Comparison of ENCODE assay signal across 9 mouse cellular contexts in the genomic region with DNA sequence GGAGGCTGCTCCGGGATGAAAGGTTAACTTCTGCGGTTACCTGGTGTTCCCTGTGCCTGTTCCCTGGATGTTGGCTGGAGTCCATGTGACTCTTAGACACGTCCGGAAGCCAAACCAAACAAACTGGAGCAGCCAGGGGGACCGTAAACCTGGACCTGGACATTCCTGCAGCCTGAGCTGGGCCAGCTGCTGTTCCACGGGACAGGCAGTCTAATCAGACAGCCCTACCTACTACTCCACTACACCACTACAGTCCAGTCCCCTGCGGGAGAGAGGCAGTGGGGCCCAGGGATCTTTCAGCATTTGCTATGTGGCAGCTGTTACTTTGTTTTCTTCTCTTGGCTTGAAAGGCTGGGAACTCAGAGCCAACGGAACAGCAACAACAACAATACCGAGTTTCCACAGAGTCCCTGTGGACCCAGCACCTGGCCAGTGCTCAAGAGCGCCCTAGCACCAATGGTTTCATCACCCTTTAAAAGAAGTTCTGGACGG. TPM values are rescaled to one million over a fixed set of nuclear protein-coding genes. Genes with fewer than 3 reads are reported as not detected.
DNase-seq lines count a peak whose midpoint lies in the region; ATAC-seq and TF ChIP-seq lines count a peak whose summit lies in the region.
"Had no signal": no experiment of that assay in that cellular context is flagged by ENCODE, and none has a peak within 500 bp of the region (broad histone marks: within the 10 kb centered on the region; RNA-seq: fewer than 3 reads in every experiment).

No protein-coding gene starts in this region.

- peak overlapping the region; percentile 58 for H3K27ac ChIP-seq in kidney, embryonic 15.5 days
- H3K27ac ChIP-seq: midbrain, embryonic 12.5 days had no signal

- H3K36me3 ChIP-seq in kidney, embryonic 15.5 days, result no peaks in the 10 kb centered on the region
- H3K36me3 ChIP-seq: midbrain, embryonic 12.5 days had no signal

- H3K9ac ChIP-seq in kidney, embryonic 15.5 days, result no peak overlapping the region
- H3K9ac ChIP-seq: midbrain, embryonic 12.5 days had no signal

- no peak overlapping the region for H3K4me2 ChIP-seq in kidney, embryonic 15.5 days
- H3K4me2 ChIP-seq: midbrain, embryonic 12.5 days had no signal

- no peaks in the 10 kb centered on the region for H3K9me3 ChIP-seq in kidney, embryonic 15.5 days (replicated peaks)
- H3K9me3 ChIP-seq: midbrain, embryonic 12.5 days had no signal

- DNase-seq in brain, embryonic 14.5 days (ENCODE audit: low read depth), result peak; percentile 20
- DNase-seq in heart, adult 11 months, result peak; percentile 99
- DNase-seq in lung, postnatal 10 days, result peak; percentile 77
- DNase-seq in cerebellum, postnatal 14 days, result no peak
- no peak for DNase-seq in cerebellum, adult 9-10 months

- no peak for TF ChIP-seq POLR2A in brain, embryonic 14.5 days (IDR thresholded peaks at IDR 0.05; ENCODE audit: borderline replicate concordance, extremely low read depth, insufficient read depth, insufficient read length, poor library complexity, severe bottlenecking)

- WGBS in kidney, embryonic 15.5 days, result 30% methylated on average over 11 of the region's 11 CpGs

- TF ChIP-seq CTCF in brain, embryonic 14.5 days (IDR thresholded peaks at IDR 0.05; ENCODE audit: borderline replicate concordance, extremely low read depth, insufficient read depth, insufficient read length), result no peak

- H3K4me1 ChIP-seq in kidney, embryonic 15.5 days, result peaks cover 9% of the 10 kb centered on the region
- H3K4me1 ChIP-seq: midbrain, embryonic 12.5 days had no signal

- H3K27me3 ChIP-seq in kidney, embryonic 15.5 days, result peaks cover 3% of the 10 kb centered on the region; the same call in 1 of the 2 replicates
- H3K27me3 ChIP-seq: midbrain, embryonic 12.5 days had no signal

- ATAC-seq in kidney, embryonic 15.5 days (replicated peaks; ENCODE audit: low FRiP score), result peak; percentile 93
- no peak for ATAC-seq in erythroid progenitor cell, adult 5-6 weeks (replicated peaks; ENCODE audit: low FRiP score, poor library complexity, severe bottlenecking)
- ATAC-seq in frontal cortex, adult (ENCODE audit: low TSS enrichment), result no peak

- no peak overlapping the region for H3K4me3 ChIP-seq in kidney, embryonic 15.5 days (replicated peaks)
- H3K4me3 ChIP-seq: midbrain, embryonic 12.5 days had no signal

RNA-seq across cellular contexts. Expression of gene Herpud1, which starts 8.5 kb away (rescaled TPM):
- polyA plus RNA-seq in brain, embryonic 14.5 days (2012; rRNA removed), result 56.0 and 69.9 TPM in 2 replicates
- polyA plus RNA-seq in kidney, embryonic 15.5 days (2015; fragmentation: Nextera tagmentation; extraction: Ambion mirVana), result 66.7 and 70.0 TPM in 2 replicates
- total RNA-seq in erythroid progenitor cell, adult 5-6 weeks (2015; ENCODE audit: low replicate concordance), result 54.1 and 64.2 TPM in 2 replicates
- total RNA-seq in erythroid progenitor cell, adult 5-6 weeks (2017; ENCODE audit: low replicate concordance), result 27.3 and 59.2 TPM in 2 replicates

RNA-seq across cellular contexts. Expression of gene Slc12a3, which starts 48.8 kb away (rescaled TPM):
- polyA plus RNA-seq in brain, embryonic 14.5 days (2012; rRNA removed), result 0.29 and 0.41 TPM in 2 replicates
- 6.1 and 6.4 TPM in 2 replicates for polyA plus RNA-seq in kidney, embryonic 15.5 days (2015; fragmentation: Nextera tagmentation; extraction: Ambion mirVana)
- 0.84 and 4.0 TPM in 2 replicates for total RNA-seq in erythroid progenitor cell, adult 5-6 weeks (2015; ENCODE audit: low replicate concordance)
- total RNA-seq in erythroid progenitor cell, adult 5-6 weeks (2017; ENCODE audit: low replicate concordance), result 0.90 TPM in 1 of 2 replicates, not detected in the other
- polyA plus RNA-seq: midbrain, embryonic 12.5 days had no signal

RNA-seq across cellular contexts. Expression of gene Nlrc5, which starts 56.4 kb away (rescaled TPM):
- polyA plus RNA-seq in brain, embryonic 14.5 days (2012; rRNA removed), result 0.36 and 0.64 TPM in 2 replicates
- polyA plus RNA-seq in kidney, embryonic 15.5 days (2015; fragmentation: Nextera tagmentation; extraction: Ambion mirVana), result 0.22 and 0.27 TPM in 2 replicates
- total RNA-seq in erythroid progenitor cell, adult 5-6 weeks (2015; ENCODE audit: low replicate concordance), result 3.2 and 10.1 TPM in 2 replicates
- 2.7 and 3.9 TPM in 2 replicates for total RNA-seq in erythroid progenitor cell, adult 5-6 weeks (2017; ENCODE audit: low replicate concordance)

Comparison
In these comparisons a context has a peak if more than half of its experiments do, and no peak if none do; other contexts are left out.
1. DNase-seq: peak in brain, embryonic 14.5 days (single experiment), heart, adult 11 months (single experiment) and lung, postnatal 10 days (single experiment); none in cerebellum, postnatal 14 days (0 of 2) and cerebellum, adult 9-10 months (single experiment).